Mouse (Mus musculus) retina, adult 2 months (tissue): ENCODE data around the gene Banp.

Experiments
- DNase-seq: peaks from one replicate; pipeline ENCODE4 v3.0.0-alpha.2; 2012; ENCODE audit warnings: low read depth, low spot score

The Banp gene

DNA sequence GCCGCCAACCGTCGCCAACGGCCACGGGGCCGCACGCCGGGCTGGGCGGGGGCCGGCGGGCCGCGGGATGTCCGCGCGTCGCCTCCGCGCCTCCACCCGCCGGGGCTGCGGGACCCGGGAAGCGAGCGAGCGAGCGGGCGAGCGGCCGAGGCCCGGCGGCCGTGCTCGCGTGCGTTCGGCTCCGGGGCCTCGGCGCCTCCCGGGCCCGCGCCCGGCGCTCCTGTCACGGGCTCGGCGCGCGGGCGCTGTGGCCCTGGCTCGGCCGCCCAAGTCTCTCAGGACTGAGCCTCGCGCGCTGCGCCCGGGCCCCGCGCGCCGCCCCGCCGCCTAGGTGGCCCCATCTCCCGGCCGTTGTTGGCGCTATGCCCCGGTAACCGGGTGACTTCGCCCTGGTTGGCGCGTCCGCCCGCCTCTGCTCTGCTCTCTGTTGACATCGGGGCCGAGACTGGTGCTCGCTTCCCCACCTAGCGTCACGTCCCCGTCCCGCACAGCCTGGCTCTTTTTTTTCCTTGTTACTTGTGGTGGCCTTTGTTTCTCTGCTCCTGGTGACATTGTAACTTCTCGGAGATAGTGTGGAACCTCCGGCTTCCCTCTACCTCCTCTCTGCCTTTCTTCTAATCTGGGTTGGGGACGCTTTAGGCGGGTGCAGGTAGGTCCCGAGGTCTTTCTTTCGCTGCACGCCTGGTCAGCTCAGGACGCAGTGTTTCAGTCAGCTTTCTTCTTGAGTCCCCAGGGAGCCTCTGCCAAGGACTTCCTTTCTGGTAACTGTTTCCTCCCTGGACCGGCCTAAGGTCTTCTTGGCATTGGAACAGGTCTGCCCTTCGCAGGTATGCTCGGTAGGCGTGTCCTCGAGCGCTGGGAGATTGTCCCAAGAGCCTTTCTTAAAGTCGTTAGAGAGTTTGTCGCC is 1.5 kb downstream of the Banp start:
- DNase-seq: no peak

DNA sequence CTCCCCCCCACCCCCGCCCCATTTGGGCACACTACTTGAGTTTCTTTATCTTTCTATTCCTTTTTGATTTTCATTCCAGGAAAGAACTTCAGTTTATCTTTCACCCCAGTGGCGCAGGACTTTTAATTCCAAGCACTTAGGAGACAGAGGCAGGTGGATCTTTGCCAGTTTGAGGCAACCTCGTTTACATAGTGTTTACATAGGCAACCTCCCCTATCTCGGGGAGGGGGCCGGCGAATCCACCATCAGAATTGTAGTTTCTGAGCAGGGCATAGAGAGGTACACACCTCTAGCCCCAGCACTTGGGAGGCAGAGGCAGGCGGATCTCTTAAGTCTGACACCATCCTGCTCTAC is 2.1 kb downstream of the Banp start:
- no peak for DNase-seq

DNA sequence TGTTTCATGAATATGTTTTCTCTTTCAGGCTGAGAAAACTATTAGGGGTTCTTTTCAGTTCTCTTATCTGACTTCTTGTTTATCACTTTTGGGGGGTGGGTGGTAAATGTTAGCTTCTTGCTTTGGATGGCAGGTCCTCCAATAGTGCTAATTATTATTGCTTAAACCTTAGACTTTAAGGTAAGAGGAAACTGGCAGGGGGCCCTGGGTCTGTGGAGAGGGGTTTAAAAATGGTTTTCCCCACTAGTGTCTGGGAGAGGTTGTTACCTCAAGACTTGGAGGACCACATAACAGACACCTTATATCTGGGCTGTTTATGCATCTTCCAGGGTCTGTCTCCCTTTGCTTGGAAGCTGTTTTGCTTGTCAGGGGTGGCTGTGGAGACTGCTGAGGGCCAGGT is 2.6 kb downstream of the Banp start:
- no peak for DNase-seq

DNA sequence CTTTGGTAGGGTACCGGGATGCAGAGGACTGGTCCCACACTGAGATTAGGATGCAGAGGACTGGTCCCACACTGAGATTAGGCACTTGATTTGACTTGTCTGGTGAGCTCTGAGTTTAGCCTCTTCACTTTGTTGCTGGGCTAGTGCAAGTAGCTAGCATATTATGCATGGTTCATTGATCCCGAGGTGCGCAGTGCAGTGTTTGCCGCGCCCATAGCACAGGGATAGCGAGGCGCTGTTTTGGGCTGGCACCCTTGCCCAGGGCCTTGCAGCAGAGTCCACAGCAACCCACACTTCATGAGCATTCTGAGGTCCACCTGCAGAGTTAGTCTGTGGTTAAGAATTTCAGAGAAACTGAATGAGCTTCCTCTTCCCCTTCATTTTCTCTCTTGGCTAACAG is 3.2 kb downstream of the Banp start:
- DNase-seq: no peak

DNA sequence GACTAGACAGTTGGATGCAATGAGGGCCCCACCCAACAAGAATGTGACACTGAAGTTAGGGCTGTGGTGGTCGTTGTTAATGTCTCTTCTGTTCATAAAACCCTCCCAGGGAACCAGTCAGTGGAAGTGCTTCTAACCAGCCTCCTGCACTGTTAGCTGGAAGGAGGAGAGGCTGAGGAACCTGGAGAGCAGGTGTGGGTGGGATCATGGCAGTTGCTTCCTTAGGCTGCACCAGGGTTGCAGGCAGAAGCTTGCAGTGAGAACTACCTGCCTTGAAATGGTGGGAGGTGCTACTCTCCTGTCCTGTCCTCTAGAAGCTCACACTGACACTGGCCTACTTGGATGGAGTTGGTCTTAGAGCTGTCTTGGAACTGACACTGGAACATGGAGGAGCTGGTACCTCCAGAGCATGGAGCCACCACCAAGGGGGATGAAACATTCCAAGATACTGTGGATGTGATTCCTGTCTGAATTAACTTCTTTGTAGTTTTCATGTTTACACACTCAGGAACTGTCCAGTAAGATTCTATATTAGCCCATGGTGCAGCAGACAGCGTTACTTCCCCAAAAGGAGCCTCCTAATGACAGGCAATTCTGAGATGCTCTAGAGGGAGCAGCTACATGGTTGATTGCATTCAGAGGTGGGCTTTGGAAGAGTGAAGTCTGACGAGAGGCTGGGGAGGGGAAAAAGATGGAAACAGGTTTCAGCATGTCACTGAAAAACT is 4.4 kb downstream of the Banp start:
- no peak for DNase-seq

DNA sequence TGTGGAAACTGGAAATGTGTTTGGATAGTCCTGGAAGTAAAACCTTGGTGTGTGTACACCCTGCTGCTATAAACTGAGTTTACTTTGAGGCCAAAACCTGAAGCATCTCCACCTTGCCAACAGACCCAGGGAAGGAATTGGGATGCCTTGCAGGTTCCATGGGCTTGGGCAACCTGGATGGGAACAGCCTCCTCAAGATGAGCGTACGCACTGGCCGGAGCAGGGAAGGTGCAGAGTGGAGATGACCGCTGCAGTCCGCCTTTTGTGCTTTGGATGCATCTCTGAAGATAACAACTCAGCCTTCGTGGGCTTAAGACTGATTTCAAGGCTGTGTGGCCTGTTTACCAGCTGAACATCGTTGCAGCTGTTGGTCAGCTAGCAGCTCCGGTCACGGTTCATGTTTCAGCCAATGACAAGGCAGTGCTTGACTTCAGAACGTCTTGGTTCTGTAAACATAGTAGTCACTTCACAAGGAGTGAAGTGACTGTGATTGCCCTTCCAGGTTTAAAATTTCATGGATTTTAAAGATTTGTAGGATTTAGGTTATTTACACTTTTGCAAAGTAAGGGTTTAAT is 5.5 kb downstream of the Banp start:
- no peak for DNase-seq

DNA sequence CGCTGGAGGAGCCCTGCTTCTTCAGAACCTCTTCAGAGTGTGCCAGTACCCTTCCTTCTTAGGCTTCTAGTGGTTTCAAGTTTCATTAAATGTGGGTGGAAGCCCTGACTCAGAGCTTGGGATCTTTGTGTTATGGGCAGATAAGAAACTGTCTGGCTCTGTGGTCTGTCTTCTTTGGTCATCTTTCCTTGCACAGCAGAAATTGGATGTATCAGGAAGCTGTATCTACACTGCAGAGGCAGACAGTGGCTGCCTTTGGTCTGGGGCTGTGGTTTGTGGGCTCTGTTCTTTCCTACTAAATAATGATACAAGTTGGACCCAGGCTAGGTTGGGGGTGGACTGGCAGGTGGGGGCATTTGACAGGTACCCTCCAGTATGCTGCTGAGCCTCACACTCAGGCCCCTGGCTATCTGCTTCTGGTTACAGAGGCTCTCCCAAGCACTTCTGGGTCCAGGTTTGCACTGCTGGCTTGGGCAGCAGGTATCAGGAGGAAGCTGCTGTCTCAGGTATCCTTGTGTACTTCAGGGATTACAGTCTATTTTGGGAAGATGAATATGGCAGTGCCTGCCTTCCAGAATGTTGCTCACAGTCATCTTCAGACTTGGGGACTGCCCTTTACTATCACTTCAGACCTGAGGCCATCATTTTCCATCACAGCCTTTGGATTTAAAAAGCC is 6.4 kb downstream of the Banp start:
- no peak for DNase-seq

DNA sequence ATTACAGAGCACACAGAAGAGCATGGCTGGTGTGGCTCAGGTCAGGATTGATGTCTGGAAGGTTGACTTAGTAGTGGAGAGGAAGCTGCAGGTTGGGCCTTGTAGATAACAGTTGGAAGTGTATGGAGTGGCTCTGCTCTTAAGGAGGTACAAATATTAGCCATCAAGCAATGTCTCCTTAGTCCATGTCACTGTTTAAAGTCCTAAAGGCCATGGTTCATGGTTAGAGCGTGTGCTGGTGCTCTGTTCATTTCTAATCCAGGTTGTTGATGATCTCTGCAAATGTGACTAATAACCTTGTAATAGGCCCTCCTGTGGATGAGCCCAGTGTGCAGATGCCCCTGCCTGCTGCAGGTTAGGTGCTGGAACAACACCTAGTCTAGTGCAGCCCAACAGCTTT is 8.8 kb downstream of the Banp start:
- no peak for DNase-seq

DNA sequence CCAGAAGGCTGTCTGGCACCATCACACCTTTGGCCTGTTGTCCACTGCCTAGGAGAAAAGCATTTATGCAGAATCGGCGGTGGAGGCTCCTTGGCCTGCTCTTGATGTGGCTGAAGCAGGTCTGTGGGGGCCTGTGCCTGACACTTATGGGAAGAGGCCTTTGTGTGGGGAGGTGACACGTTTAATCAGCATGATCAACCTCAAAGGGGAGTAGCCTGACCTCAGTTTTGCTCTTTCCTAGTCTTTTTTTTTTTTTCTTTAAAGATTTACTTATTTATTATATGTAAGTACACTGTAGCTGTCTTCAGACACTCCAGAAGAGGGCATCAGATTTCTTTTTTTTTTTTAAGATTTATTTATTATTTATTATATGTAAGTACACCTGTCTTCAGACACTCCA is 13.3 kb downstream of the Banp start:
- no peak for DNase-seq

DNA sequence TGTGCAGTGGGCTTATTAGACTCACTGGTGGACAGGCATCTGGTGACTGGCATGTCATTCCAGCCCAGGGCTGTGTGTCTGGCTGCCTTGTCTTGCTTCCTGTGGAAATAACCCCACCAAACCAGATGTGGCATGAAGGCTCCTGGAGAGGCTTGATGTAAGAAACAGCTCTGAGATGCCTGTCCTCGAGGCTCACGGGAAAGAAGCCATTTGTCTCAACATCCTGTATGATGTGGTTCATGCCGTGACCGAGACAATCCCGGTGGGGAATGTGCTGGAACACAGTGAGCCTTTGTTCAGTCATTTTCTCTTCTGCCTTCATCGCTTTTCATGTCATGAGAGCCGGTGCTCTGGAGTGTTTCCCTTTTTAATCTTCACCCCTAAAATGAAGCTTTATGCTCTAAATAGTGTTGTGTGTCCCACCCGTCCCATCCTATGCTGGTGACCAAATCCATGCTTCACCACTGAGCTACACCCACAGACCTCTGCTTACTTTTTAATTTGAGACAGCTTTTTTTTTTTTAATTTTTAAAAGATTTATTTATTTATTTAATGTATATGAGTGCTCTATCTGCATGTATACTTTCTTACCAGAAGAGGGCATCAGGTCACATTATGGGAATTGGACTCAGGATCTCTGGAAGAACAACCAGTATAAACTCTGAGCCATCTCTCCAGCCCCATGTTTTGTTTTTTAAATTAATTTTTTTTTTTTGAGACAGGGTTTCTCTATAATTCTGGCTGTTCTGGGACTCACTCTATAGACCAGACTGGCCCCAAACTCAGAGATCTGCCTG is 15.4 kb downstream of the Banp start:
- no peak for DNase-seq

DNA sequence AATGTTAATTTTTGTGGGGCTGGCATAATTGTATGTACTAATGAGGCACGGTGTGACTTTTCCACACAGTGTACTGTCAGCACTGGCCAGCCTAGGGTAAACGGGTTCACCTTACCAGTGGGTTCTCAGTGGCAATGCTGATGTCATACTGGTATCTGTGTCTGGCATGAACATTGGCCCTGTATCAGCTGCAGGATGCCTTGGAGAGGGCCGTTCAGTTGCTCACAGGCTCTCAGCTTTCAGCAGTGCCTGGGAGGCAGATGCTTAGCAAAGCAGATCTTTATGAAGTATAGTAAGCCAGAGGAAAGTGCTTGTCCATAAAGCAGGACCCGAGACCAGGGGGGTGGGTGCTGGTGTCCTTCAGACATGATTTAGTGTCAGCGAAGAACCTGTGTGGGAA is 16.6 kb downstream of the Banp start:
- no peak for DNase-seq

DNA sequence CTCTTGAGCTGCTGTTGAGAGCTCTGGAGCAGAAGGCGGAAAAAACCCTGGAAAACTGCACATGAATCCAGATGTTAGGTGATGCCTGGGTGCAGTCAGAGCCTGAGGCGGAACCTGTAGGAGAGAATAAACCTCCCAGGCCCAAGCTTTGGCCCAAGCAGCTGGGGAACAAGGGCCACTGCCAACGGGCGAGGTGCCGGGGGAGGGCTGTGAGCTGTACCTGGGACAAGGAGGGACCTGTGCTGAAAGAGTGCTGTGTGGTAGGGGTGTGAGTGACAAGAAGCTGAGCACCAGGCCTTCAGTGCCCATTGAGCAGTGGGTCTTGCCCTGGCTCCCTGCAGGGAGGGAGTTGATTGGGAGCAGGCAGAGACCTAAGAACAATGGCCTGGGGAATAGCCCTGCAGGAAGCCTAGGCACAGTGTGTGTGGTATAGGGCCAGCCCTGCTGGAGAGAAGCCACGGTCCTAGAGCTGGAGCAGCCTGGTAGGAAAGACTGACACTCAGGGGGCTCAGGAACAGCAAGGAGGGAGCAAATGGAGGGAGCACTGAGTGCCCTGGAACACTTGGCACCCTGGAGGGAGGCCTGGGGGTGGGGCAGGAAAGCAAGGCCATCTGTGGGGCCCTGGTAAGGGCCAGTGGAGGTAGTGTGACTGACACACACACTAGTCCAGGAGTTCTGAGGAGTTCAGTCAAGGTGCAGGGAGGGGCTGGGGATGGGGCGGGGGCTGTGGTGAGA is 17.3 kb downstream of the Banp start:
- DNase-seq: no peak

DNA sequence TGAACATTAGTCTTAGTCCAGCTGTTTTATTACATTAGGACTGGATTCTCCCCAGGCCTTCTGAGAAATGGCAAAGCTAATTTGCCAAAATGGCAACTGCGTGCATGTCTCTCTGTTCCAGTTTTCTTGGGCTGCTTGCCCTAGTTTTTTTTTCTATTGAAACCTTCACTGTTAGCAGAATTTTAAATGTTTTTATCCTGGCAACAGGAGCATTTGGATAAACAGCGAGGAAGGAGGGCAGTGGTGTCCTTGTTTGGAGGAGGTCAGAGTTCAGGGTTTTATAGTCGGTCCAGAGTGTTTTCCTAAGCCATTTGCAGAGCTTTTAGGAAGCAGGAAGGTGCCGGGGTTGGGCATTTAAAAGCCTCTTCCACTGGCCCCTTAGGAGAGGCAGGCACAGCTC is 18.4 kb downstream of the Banp start:
- DNase-seq: no peak

DNA sequence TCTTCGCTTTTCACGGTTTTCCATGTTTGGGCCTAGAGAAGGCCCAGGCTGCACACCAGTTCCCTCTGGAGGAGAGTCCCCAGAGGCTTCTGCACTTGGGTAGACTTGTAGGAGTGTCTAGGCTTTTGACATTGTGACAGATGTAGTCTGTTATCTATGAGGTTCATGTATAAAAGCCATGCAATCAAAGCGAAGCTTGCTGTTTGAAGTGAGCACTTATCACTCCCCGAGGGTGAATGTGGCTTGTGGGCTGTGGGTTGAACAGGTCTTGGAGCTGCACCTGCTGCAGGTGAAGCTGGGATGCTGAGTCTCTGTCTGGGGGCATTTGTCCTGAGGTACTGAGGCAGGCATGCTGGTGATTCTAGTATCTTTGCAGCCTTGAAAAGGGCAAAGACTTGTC is 19.0 kb downstream of the Banp start:
- no peak for DNase-seq

DNA sequence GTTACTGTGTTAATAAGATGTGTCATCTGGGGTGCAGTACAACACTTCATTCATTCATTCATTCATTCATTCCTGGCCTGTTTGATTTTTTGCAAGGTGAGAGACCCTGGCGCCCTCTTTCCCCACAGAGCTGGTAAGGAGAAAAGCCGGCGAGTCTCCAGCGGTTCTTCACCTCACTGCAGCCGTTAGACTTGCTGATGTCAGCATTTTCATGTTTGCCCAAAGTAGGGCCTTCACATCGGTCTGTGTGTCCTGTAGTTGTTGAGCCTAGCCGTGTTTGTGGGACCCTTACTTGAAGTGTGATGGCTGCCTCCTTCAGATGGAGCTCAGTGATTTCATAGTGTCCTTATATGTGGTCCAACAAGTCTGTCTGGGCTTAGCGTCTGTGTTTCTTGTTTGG is 20.7 kb downstream of the Banp start:
- DNase-seq: no peak

DNA sequence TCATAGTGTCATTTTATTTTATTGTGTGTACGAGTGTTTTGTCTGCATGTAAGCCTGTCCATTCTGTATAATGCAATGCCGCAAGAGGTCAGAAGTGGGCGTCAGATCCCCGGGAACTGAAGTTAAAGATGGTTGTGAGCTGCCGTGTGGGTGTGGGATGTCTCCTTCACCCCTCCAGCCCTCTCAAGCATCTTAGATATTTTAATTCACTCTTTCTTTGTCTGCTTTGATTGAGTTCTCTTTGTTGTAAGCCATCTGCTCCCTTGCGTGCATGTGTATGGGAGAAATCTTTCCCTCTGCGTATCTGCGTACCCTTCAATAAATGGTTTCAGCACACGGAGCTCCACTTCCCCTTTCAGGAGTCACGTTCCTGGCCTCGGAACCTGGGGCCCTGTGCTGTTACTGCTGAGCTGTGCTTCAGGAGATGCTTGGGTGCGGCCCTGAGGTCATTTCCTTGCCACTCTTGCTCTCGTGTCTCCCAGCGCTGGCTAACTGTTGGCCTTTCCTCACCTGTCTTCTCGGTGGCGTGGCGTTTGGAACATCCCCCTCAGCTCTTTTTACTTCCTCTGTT is 22.0 kb downstream of the Banp start:
- DNase-seq: no peak

DNA sequence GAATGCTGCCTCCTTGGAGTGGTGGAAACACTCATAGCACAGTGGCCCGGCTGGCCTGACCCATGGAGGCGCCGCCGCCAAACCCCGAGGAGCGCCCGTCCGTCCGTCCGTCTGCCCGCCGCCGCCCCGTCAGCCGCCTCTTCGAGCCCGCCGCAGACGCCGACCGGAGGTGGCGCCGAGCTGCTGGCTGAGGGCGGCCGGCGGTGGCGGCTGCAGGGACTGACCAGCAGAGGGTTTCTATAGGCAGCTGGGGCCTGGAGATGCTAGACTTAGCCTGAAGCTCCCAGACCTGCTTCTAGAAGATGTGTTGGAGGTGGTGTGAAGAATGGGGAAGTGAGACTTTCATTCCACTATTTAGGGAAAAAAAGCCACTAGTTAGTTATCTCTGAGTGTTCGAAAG is 24.4 kb downstream of the Banp start:
- DNase-seq: no peak

DNA sequence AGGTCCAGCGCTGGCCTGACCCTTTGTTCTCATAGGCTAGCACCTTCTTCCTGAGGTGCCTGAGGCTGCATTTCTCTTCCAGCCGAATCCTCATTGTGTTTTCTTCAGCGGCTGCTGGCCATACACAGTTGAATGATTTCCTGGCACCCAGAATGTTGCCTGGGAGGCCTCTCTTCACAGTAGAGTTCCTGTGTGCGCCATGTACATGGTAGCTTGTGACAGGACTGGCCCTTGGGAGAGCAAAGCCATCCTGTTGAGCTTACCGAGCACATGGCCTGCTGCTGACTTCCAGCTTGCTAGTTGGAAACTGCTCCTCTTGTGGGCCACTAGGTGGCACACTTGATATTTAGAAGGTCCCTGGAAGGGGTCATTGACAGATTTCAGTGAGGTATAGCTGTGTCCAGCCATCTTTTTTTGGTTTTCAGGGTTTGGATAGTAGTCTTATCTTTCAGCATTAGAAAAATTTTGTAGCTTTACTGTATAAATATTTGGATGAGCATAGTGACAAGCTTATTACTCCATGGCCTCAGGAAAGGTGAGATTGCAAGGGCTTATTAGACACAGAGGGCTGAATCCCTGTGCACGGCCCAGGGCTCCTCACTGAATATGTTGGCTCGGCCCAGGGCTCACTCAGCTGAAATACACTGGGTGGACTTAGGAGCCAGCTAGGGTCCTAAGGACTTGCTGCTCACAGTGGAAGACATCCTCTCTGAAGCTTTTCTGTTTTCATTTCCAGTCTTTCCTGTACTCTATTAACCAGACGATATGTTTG is 28.5 kb downstream of the Banp start:
- peak; percentile 55 for DNase-seq

DNA sequence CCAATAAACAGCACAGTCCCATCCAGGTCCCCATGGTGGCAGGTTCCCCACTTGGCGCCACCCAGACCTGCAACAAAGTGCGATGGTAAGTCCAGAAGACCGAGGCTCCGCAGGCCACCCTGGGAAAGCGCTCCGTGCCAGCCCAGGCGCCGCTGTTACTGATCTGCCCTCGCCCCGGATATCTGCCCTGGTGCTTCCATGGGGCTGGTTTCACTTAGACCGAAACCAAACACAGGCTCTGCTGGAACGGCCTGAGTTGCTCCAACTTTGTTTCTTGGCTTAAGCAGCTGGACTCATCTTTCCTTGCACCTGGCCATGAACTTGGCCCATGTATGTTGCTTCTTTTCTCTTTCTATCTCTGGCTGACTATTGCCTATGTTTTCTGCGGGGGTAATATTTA is 29.1 kb downstream of the Banp start:
- no peak for DNase-seq
